Mouse (Mus musculus) gastrocnemius, postnatal 14 days (tissue): ENCODE results near the gene Trub1. TPM values are rescaled to one million over a fixed set of nuclear protein-coding genes. Genes with fewer than 3 reads are reported as not detected.

ENCODE experiments used
- DNase-seq: peaks from one replicate; pipeline ENCODE4 v3.0.0; 2021; ENCODE audit warnings: mixed read lengths
- intact Hi-C: fragments of 180-260 bp; cut with DNase I; formaldehyde crosslinking; loops from one replicate; pipeline ENCODE4 v1.15.1; 2025; ENCODE audit warnings: low total_unique reads
- total RNA-seq, 2 experiments: library from RNA; stranded (reverse); gene quantifications; 2 replicates each; pipeline ENCODE4 v1.2.3; 2021

Gene Trub1
- total RNA-seq, 2 experiments from 2014 or later = 9.3 to 11.0 TPM

- DNase-seq = no peak
- intact Hi-C loops = loop anchor here (10.0 kb wide), 1 partner anchor 163 kb away; no protein-coding TSS in a partner anchor
These were observed 29.1 kb downstream of the Trub1 start for GRCm38 (mm10) chr19:57481743-57482259.

DNA sequence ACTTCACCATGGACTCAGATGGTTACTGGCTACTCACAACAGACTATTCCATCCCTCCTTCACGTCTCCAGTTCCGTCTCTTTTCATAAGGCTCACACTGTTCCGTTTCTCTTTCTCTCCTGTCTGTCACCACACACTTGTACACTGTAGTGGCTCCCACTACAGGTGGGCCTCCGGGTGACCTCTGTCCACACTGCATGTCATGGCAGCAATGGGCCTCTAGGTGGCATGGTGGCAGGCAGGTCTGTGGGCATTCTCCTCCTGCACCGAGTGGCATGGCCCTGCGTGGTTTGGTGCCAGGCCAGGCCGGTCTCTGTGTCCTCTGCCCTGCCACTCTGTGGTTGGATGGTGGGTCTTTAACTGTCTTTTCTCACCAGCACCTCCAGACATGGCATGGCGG lies 30.1 kb downstream of the Trub1 start:
- peak; percentile 32 for DNase-seq
- intact Hi-C loops = loop anchor here (10.0 kb wide), 1 partner anchor 162 kb away; no protein-coding TSS in a partner anchor

DNA sequence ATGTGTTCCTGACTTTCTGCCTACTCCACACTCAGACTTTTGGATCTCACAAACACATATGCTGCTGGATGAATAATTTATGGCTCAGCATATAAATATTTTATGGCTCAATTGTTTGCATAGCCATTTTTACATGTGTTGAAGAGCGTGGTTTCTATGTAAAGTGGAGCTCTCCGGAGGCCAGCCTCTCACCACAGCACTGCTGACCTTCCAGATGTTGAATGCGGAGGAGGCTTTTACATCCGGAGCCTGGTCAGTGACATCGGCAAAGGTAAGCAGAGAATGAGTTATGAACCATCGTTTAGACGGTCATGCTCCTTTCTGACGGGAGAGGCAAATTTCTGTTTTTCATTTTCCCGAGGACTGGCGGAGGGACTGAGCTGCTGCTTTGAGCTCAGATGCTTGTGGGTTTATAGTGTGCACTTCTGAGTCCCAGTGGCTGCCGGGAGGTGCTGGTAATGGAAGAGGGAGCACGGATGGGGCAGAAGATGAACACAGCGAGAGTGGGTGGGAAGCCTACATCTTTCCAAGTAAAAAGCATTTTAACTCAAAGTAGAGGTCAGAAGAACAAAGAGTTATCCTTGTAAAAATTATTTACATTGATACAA lies 34.4 kb downstream of the Trub1 start:
- intact Hi-C loops = loop anchor here (10.0 kb wide), 1 partner anchor 158 kb away; no protein-coding TSS in a partner anchor
- DNase-seq = no peak

DNA sequence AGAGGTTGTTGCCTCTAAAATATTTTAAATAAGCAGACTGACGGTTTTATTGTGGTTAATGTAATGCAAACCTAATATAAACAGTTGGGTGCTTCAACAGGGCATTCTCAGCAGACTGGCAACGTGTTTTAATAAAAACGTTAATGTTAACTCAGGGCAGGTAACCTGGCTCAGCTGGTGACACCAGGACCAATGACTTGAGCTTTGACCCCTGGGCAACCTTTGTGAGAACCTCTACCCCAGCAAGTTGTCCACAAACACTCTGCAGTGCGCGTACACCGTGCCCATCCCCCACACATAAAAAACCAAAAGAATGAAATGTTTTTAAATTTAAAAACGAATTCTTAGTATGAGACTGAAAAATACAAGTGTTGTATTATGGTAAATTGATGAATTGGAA lies 36.8 kb downstream of the Trub1 start:
- DNase-seq = no peak
- intact Hi-C loops = loop anchor here (10.0 kb wide), 1 partner anchor 155 kb away; no protein-coding TSS in a partner anchor

DNA sequence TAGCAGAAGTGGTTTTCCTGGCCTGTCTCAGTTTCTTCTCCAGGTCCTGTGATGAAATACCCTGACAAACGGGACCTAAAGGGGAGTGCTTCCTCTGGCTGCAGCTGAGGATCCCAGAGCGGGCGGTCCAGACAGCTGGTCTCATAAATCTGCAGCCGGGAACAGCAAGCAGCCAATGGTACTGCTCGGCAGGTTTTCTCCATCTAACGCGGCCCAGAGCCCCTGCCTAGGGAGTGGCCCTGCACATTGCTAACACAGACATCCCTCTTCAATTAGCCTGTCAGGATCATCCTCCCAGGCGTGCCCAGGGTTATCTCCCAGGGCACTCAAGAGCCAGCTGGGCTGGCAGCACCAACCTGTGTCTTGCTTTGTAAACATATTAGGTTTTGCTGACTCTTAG lies 38.3 kb downstream of the Trub1 start:
- DNase-seq = peak; percentile 22
- intact Hi-C loops = no loop called here

- DNase-seq = no peak
- intact Hi-C loops = no loop called here
These were observed 41.3 kb downstream of the Trub1 start for GRCm38 (mm10) chr19:57494020-57494419.

DNA sequence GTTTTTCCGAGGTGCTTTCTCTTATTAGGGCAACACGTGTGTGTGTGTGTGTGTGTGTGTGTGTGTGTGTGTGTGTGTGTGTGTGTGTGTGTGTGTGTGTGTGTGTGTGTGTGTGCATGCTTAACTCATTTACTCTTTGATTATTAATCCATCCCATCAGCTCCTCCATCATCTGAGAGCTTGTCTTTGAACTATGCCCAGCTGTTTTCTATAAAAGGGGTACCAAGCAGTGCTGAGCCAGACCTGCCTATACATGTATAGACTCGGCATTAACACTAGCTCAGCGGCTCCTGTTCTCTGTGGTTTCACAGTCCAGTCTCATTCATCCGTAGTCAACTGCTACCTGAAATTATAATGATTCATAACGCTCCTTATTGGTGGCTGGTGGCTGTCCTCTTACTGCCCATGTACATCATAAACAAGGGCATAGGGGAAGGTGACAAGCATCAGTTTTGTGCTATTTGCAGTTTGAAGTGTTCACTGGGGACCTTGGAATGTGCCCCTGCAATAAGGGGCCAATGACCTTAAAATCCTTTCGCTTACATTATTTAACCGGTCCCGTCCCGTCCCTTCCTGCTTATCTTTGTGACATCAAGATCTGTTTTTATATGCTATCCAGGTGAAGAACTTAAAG lies 45.5 kb downstream of the Trub1 start:
- intact Hi-C loops = no loop called here
- DNase-seq = no peak

GRCm38 (mm10) chr19:57498884-57499410 lies 46.2 kb downstream of the Trub1 start:
- intact Hi-C loops = no loop called here
- no peak for DNase-seq

DNA sequence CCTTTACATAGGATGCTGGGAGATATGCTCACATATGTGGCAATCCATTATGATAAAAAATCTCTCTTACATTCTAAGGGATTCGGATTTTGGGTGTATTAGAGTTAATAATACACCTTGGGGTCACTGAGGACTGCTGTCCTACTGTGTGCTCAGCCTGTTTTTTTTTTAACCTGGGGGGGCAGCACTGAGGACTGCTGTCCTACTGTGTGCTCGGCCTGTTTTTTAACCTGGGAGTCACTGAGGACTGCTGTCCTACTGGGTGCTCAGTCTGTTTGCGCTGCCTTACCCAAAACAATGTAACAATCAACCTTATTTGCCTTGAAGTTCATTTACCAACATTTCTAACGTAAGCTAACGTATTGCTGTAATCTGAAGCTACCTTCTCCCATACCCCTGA lies 47.5 kb downstream of the Trub1 start:
- no peak for DNase-seq
- intact Hi-C loops = no loop called here

- intact Hi-C loops = no loop called here
- DNase-seq = no peak
These were observed 50.4 kb downstream of the Trub1 start for GRCm38 (mm10) chr19:57503144-57503543.

DNA sequence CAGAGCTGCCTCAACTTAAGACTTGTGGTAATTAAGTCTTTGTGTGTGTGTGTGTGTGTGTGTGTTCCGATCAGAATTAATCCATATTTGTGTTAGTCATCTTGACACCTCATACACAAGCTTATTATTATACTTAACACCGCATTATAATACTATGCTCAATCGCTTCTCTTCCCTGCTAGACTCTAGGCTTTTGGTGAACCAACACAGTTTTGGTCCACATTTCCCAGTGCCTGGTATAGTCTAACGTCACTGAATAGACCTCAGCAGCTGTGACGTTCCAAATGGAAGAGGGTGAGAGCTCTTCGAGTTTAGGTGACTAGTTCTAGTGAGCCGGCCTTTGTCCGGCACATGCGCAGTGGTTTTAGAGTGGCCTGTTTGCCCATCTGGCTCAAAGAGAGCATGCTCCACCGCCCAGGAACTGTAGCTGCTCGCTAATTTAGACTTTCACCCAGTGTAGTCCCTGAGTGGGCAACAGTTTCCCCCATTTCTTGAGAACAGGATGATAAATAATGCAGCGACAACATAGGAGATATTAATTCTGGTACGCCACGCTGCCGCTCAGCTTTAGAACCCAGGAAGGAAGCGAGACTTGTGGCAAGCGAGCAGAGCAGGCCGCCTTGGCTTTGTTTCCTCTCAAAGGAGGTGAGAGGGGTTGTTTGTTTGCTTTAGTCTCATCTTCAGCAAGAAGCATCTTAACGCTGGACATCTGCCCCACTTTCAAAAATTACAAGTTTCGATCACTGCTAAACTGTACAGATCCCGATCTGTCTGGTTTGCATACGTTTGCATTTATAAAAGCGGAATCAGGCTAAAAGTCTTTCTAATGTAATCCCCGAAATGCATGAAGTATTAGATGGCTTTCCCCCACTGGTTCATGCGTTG lies 52.6 kb downstream of the Trub1 start:
- DNase-seq = no peak
- intact Hi-C loops = no loop called here

DNA sequence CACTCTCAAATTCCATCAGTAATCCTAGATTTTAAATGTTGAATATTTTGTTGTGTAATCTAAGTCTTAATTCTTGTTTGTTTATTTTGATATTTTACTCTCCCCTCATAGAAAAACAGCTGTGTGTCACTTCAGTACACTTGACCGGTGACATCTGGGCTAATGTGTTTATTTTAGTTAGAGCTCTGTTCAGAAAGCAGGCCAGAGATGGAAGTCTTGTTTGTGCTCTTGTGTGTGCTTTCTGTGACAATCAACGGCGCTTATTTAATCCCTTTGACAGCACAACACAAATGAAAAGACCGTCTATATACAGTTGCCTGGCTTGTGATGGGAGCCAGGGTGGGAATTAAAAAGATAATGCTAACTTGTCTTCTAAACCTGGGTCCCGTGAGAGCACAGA lies 53.9 kb downstream of the Trub1 start:
- DNase-seq = no peak
- intact Hi-C loops = no loop called here

- intact Hi-C loops = no loop called here
- no peak for DNase-seq
These were observed 55.6 kb downstream of the Trub1 start for GRCm38 (mm10) chr19:57508261-57508788.

DNA sequence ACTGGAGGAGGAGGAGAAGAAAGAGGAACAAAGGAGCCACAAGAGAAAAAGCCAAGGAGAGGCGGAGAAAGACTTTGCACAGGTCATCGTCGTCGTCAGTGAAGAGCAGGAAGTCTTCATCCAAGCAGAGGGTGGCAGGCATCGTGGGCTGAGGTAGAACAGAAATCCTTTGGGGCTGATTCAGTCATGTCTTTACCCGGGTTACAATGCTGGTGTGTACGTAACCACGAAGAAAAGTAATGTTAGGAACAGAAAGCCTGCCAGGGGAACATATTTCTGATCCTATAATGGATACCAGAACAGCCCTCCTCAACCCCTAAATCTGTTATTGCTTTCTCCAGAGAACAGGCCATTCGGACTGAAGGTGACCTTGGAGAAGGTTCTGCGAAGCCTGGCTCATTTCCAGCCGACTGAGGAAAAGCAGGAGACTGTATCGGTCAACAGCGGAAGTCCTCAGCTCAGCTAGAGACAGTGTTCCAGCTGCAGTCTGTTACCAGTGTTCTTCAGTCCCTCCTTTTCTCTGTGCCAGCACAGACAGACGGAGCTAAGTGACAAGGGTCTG lies 57.1 kb downstream of the Trub1 start:
- DNase-seq = peak; percentile 16

DNA sequence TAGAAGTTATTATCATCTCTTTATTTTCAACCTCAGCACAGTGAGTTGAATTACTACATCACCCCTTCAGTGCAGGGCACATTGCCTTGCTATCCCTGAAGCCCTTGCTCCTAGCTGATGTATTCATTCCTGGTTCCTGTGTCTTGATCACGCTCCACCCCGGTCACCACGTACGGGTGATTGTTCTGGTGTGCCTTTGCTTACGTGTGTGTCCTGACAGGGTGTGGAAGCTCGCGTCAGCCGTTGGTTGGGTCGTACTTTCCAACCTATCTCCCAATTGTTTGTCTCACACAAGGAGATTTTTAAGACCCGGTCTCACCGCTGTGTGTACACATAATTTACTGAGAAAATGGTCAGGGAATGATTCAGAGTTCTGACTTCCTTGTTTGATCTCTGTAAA lies 58.1 kb downstream of the Trub1 start:
- DNase-seq = no peak
- intact Hi-C loops = no loop called here

More for the DNA sequence above, 57.1 kb downstream of the Trub1 start:
- intact Hi-C loops = no loop called here

DNA sequence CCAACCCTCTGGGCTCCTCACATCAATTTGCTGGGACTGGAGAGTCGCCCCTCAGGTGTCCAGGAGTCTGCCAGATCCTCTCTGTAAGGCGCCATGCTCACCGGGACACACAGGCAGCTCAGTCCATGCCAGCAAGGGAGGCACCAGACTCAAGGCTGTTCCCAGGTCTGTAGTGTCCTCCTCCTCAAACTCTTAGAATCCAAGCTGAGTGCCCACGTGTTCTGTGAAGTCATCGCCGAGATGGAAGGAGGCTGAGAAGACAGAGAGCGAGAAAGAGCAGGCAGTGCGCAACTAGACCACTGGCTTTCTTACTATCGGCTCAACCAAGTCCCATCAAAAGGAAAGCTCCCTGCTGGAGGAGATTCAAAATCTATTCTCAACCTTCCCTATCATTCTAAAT lies 60.4 kb downstream of the Trub1 start:
- intact Hi-C loops = no loop called here
- DNase-seq = no peak

- DNase-seq = no peak
These were observed 69.0 kb downstream of the Trub1 start for GRCm38 (mm10) chr19:57521721-57522120.

DNA sequence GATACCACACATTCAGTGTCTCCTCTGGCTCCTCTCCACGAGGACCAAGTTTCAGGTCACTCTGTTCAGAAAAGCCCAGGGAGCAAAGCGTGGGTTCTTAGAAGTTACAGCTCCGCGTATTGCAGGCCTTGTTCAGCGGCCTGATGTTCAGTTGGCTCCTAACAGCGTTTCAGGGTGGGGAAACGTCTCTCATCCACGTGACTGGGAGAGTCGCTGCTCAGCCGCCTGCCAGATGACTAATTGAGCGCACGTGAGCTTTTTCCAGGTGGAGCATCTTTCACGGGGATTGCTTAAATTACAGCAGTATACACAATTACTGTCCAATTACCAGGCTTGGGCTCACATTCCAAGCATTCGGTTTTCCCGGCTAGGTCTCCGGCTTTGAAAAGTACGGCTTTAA lies 70.7 kb downstream of the Trub1 start:
- DNase-seq = peak; percentile 10
- intact Hi-C loops = no loop called here

More at GRCm38 (mm10) chr19:57521721-57522120, 69.0 kb downstream of the Trub1 start:
- intact Hi-C loops = no loop called here

DNA sequence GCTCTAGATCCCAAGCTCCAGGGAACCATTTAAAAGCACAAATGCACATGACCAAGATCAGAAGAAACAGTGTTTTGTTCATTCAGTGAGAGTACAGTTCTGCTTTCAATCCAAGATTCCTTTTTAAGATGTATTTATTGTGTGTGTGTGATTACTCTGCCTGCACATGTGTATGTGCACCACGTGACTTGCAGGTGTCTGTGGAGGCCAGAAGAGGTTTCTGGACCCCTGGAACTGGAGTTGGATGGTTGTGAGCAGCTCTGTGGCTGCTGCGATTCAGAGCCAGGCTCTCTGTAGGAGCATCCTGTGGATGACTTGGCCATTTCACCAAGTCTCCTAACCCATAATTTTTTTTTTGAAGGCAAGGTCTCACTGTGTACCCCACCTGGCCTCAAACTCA lies 73.0 kb downstream of the Trub1 start:
- no peak for DNase-seq
- intact Hi-C loops = no loop called here
